Comparison of ENCODE assay signal across 8 mouse cellular contexts in genomic region chr3:84039646-84040475, GRCm38 (mm10). TPM values are rescaled to one million over a fixed set of nuclear protein-coding genes. Genes with fewer than 3 reads are reported as not detected.
DNase-seq lines count a peak whose midpoint lies in the region; ATAC-seq lines count a peak whose summit lies in the region.

TSS of gene Tmem131l (minus strand) at chr3:84040175.

- ATAC-seq in granulocyte monocyte progenitor cell, adult 5-6 weeks (replicated peaks; ENCODE audit: poor library complexity, severe bottlenecking): peak; percentile 60
- ATAC-seq in limb, embryonic 11.5 days (ENCODE audit: insufficient number of reproducible peaks, low FRiP score, low TSS enrichment, low read depth): peak; percentile 94
- ATAC-seq in midbrain, embryonic 13.5 days: peak; percentile 95

- H3K4me2 ChIP-seq in limb, embryonic 11.5 days (ENCODE audit: low read depth, severe bottlenecking): peak within 1 kb of the TSS; percentile 90
- peak within 1 kb of the TSS; percentile 87 for H3K4me2 ChIP-seq in midbrain, embryonic 13.5 days (replicated peaks)

- peak within 1 kb of the TSS; percentile 96 for H3K9ac ChIP-seq in limb, embryonic 11.5 days (ENCODE audit: low read length)
- peak within 1 kb of the TSS; percentile 97 for H3K9ac ChIP-seq in midbrain, embryonic 13.5 days (replicated peaks)

- H3K4me3 ChIP-seq in embryonic facial prominence, embryonic 10.5 days: peak within 1 kb of the TSS; percentile 98
- peak within 1 kb of the TSS; percentile 94 for H3K4me3 ChIP-seq in limb, embryonic 11.5 days (ENCODE audit: low read depth, low read length)
- H3K4me3 ChIP-seq in midbrain, embryonic 13.5 days (replicated peaks): peak within 1 kb of the TSS; percentile 95

- H3K27ac ChIP-seq in embryonic facial prominence, embryonic 10.5 days (replicated peaks): peak within 1 kb of the TSS; percentile 97
- peak within 1 kb of the TSS; percentile 79 for H3K27ac ChIP-seq in limb, embryonic 11.5 days (replicated peaks; ENCODE audit: low read depth, low read length)
- peak within 1 kb of the TSS; percentile 95 for H3K27ac ChIP-seq in midbrain, embryonic 13.5 days

- WGBS in embryonic facial prominence, embryonic 10.5 days: under 1% methylated on average over 100 of the region's 100 CpGs
- under 1% methylated on average over 86 of the region's 100 CpGs for WGBS in limb, embryonic 11.5 days
- under 1% methylated on average over 76 of the region's 100 CpGs for WGBS in midbrain, embryonic 13.5 days

- peaks cover 44% of the 10 kb centered on the region for H3K4me1 ChIP-seq in embryonic facial prominence, embryonic 10.5 days
- H3K4me1 ChIP-seq in limb, embryonic 11.5 days (ENCODE audit: control insufficient read depth, insufficient read depth, low read length): peaks cover 7% of the 10 kb centered on the region; the same call in 1 of the 2 replicates
- H3K4me1 ChIP-seq in midbrain, embryonic 13.5 days (replicated peaks): peaks cover 44% of the 10 kb centered on the region

- H3K36me3 ChIP-seq in embryonic facial prominence, embryonic 10.5 days (replicated peaks): peaks cover 28% of the 10 kb centered on the region
- no peaks in the 10 kb centered on the region for H3K36me3 ChIP-seq in limb, embryonic 11.5 days (ENCODE audit: control insufficient read depth, insufficient read depth, low read length)
- H3K36me3 ChIP-seq in midbrain, embryonic 13.5 days: no peaks in the 10 kb centered on the region

- peak; percentile 87 for DNase-seq in 3134 (ENCODE audit: extremely low read depth, insufficient read length, low spot score)
- peak; percentile 73 for DNase-seq in adrenal gland, adult 8-10 months
- DNase-seq in embryonic facial prominence, embryonic 10.5 days (ENCODE audit: low spot score): peak; percentile 95
- peak; percentile 62 for DNase-seq in kidney, adult 11 months
- DNase-seq in limb, embryonic 11.5 days (ENCODE audit: low spot score): peak; percentile 91
- peak; percentile 70 for DNase-seq in spleen, adult 12 weeks (ENCODE audit: low spot score)

- H3K9me3 ChIP-seq in embryonic facial prominence, embryonic 10.5 days: no peaks in the 10 kb centered on the region
- H3K9me3 ChIP-seq in limb, embryonic 11.5 days (ENCODE audit: control insufficient read depth, low read length): no peaks in the 10 kb centered on the region
- H3K9me3 ChIP-seq in midbrain, embryonic 13.5 days: no peaks in the 10 kb centered on the region

- H3K27me3 ChIP-seq in embryonic facial prominence, embryonic 10.5 days (replicated peaks; ENCODE audit: low read depth, poor library complexity, severe bottlenecking): 0 out of 2 replicates have a peak, but pooled peaks cover 6% of the 10 kb centered on the region
- no peaks in the 10 kb centered on the region for H3K27me3 ChIP-seq in limb, embryonic 11.5 days (ENCODE audit: control insufficient read depth, insufficient read depth, low read length)
- H3K27me3 ChIP-seq in midbrain, embryonic 13.5 days: peaks cover 6% of the 10 kb centered on the region; the same call in 1 of the 2 replicates

RNA-seq across cellular contexts. Expression of gene Tmem131l, which starts in this region (rescaled TPM):
- 10 to 100 TPM; 37.3 to 56.8 (median 50.1) TPM for total RNA-seq in adrenal gland, adult 8-10 months (2022)
- 82.6 and 84.7 TPM in 2 replicates for polyA plus RNA-seq in embryonic facial prominence, embryonic 10.5 days (2016; fragmentation: Nextera tagmentation; extraction: Ambion mirVana)
- total RNA-seq in granulocyte monocyte progenitor cell, adult 5-6 weeks (2014; fragmentation: Nextera tagmentation): 80.9 and 108 TPM in 2 replicates
- 25.6 and 31.9 TPM in 2 replicates for total RNA-seq in granulocyte monocyte progenitor cell, adult 5-6 weeks (2017)
- 86.6 and 86.8 TPM in 2 replicates for polyA plus RNA-seq in limb, embryonic 11.5 days (2014; fragmentation: Nextera tagmentation; extraction: Ambion mirVana)
- polyA plus RNA-seq in midbrain, embryonic 13.5 days (2015; fragmentation: Nextera tagmentation; extraction: Ambion mirVana): 81.1 and 91.8 TPM in 2 replicates

Comparison
In these comparisons a context has a peak if more than half of its experiments do, and no peak if none do; other contexts are left out.
1. Peak in every context shown above with its lines: DNase-seq, ATAC-seq, H3K4me3 ChIP-seq and H3K27ac ChIP-seq.